ENCODE assay signal across 8 mouse cellular contexts in genomic region chr2:30237881-30238280, GRCm38 (mm10). TPM values are rescaled to one million over a fixed set of nuclear protein-coding genes. Genes with fewer than 3 reads are reported as not detected.
A peak's percentile ranks its signal among the peaks of the same experiment; 100 is the strongest.
DNase-seq lines count a peak whose midpoint lies in the region; ATAC-seq and TF ChIP-seq lines count a peak whose summit lies in the region.

No protein-coding gene starts in this region.

- peaks cover 13% of the 10 kb centered on the region for H3K36me3 ChIP-seq in forebrain, embryonic 16.5 days (ENCODE audit: control insufficient read depth, insufficient read depth)
- H3K36me3 ChIP-seq in hindbrain, postnatal 0 days (ENCODE audit: insufficient read depth, low read length) = peaks cover 14% of the 10 kb centered on the region

- no peaks in the 10 kb centered on the region for H3K27me3 ChIP-seq in forebrain, embryonic 16.5 days (replicated peaks; ENCODE audit: control insufficient read depth, insufficient read depth, low read length)
- no peaks in the 10 kb centered on the region for H3K27me3 ChIP-seq in hindbrain, postnatal 0 days (ENCODE audit: insufficient read depth, low read length)

- peak; percentile 84 for ATAC-seq in forebrain, embryonic 16.5 days
- peak; percentile 89 for ATAC-seq in hindbrain, postnatal 0 days
- ATAC-seq in megakaryocyte, adult 5-6 weeks (ENCODE audit: poor library complexity, severe bottlenecking) = peak; percentile 17

- peak overlapping the region; percentile 91 for H3K9ac ChIP-seq in forebrain, embryonic 16.5 days (replicated peaks; ENCODE audit: low read depth, low read length)
- peak overlapping the region; percentile 95 for H3K9ac ChIP-seq in hindbrain, postnatal 0 days (replicated peaks; ENCODE audit: low read length)

- under 1% methylated on average over 36 of the region's 42 CpGs for WGBS in forebrain, embryonic 16.5 days
- WGBS in hindbrain, postnatal 0 days = under 1% methylated on average over 38 of the region's 42 CpGs

- no peaks in the 10 kb centered on the region for H3K9me3 ChIP-seq in forebrain, embryonic 16.5 days (ENCODE audit: control insufficient read depth, low read length)
- H3K9me3 ChIP-seq in hindbrain, postnatal 0 days (ENCODE audit: low read length) = no peaks in the 10 kb centered on the region

- H3K4me2 ChIP-seq in forebrain, embryonic 16.5 days (ENCODE audit: low read length) = peak overlapping the region; percentile 74
- H3K4me2 ChIP-seq in hindbrain, postnatal 0 days (ENCODE audit: low read depth, low read length) = peak overlapping the region; percentile 76

- peak overlapping the region; percentile 91 for H3K4me3 ChIP-seq in forebrain, embryonic 16.5 days (replicated peaks; ENCODE audit: low read length)
- peak overlapping the region; percentile 91 for H3K4me3 ChIP-seq in hindbrain, postnatal 0 days (ENCODE audit: low read length)

- peak overlapping the region; percentile 89 for H3K27ac ChIP-seq in forebrain, embryonic 16.5 days (ENCODE audit: low read length)
- H3K27ac ChIP-seq in hindbrain, postnatal 0 days = peak overlapping the region; percentile 93

- no peak for TF ChIP-seq CTCF in hindbrain, postnatal 0 days (IDR thresholded peaks at IDR 0.05; ENCODE audit: low read depth)

- DNase-seq in CD8-positive naive resting alpha-beta T cell, adult 2 months (ENCODE audit: low read depth in 2 of 2, low spot score in 2 of 2) = peak; percentile 47 to 51
- peak; percentile 52 for DNase-seq in adipocyte (ENCODE audit: low spot score)
- DNase-seq in hindbrain, postnatal 0 days (ENCODE audit: low spot score) = peak; percentile 73
- DNase-seq in left cerebral cortex, postnatal 14 days (ENCODE audit: low spot score in 2 of 2) = peak; percentile 63 to 66
- peak; percentile 50 to 57 for DNase-seq in spleen, postnatal 14 days (ENCODE audit: low spot score in 2 of 2)
- DNase-seq in cerebellum, adult 18-20 months = no peak

- peaks cover 26% of the 10 kb centered on the region for H3K4me1 ChIP-seq in forebrain, embryonic 16.5 days (replicated peaks; ENCODE audit: control insufficient read depth, insufficient read depth, low read length)
- peaks cover 13% of the 10 kb centered on the region for H3K4me1 ChIP-seq in hindbrain, postnatal 0 days (ENCODE audit: insufficient read depth, low read length)

- intact Hi-C loops in left cerebral cortex, postnatal 14 days (cut with DNase I) = loop anchor here (1.0 to 2.0 kb wide), 4 partner anchors 27 to 67 kb away; partner anchors contain the start of genes Endog, Kyat1 and Spout1

RNA-seq across cellular contexts. Expression of gene Lrrc8a, which starts 0.4 kb away (rescaled TPM):
- 58.9 and 59.7 TPM in 2 replicates for polyA plus RNA-seq in forebrain, embryonic 16.5 days (2015; fragmentation: Nextera tagmentation; extraction: Ambion mirVana)
- 66.2 and 68.4 TPM in 2 replicates for total RNA-seq in hindbrain, postnatal 0 days (2014; rRNA removed)
- 59.7 and 61.9 TPM in 2 replicates for polyA plus RNA-seq in hindbrain, postnatal 0 days (2015; fragmentation: Nextera tagmentation; extraction: Ambion mirVana)
- 10 to 100 TPM; 53.7 to 59.5 TPM for total RNA-seq in left cerebral cortex, postnatal 14 days (2021)
- total RNA-seq in megakaryocyte, adult 5-6 weeks (2015) = 17.9 and 18.4 TPM in 2 replicates
- total RNA-seq in megakaryocyte, adult 5-6 weeks (2017) = 10.5 and 13.0 TPM in 2 replicates

RNA-seq across cellular contexts. Expression of gene Gm28035, which starts 2.5 kb away (rescaled TPM):
- polyA plus RNA-seq in forebrain, embryonic 16.5 days (2015; fragmentation: Nextera tagmentation; extraction: Ambion mirVana) = 0.46 and 0.58 TPM in 2 replicates
- total RNA-seq in hindbrain, postnatal 0 days (2014; rRNA removed) = 6.8 and 15.1 TPM in 2 replicates
- polyA plus RNA-seq in hindbrain, postnatal 0 days (2015; fragmentation: Nextera tagmentation; extraction: Ambion mirVana) = 0.25 and 0.31 TPM in 2 replicates
- total RNA-seq in left cerebral cortex, postnatal 14 days (2021) = 1 to 10 TPM; 7.2 to 9.7 TPM
- 0.04 TPM in 1 of 2 replicates, not detected in the other for total RNA-seq in megakaryocyte, adult 5-6 weeks (2015)
- total RNA-seq in megakaryocyte, adult 5-6 weeks (2017) = not detected in 2 replicates

RNA-seq across cellular contexts. Expression of gene Phyhd1, which starts 28.1 kb away (rescaled TPM):
- 9.4 and 9.5 TPM in 2 replicates for polyA plus RNA-seq in forebrain, embryonic 16.5 days (2015; fragmentation: Nextera tagmentation; extraction: Ambion mirVana)
- 5.6 and 8.9 TPM in 2 replicates for total RNA-seq in hindbrain, postnatal 0 days (2014; rRNA removed)
- polyA plus RNA-seq in hindbrain, postnatal 0 days (2015; fragmentation: Nextera tagmentation; extraction: Ambion mirVana) = 6.2 and 7.4 TPM in 2 replicates
- total RNA-seq in left cerebral cortex, postnatal 14 days (2021) = 10 to 100 TPM; 14.1 to 25.7 TPM
- total RNA-seq in megakaryocyte, adult 5-6 weeks (2015) = 3.3 and 3.8 TPM in 2 replicates
- total RNA-seq in megakaryocyte, adult 5-6 weeks (2017) = 1.3 and 1.8 TPM in 2 replicates

RNA-seq across cellular contexts. Expression of gene Kyat1, which starts 32.2 kb away (rescaled TPM):
- 15.4 and 16.3 TPM in 2 replicates for polyA plus RNA-seq in forebrain, embryonic 16.5 days (2015; fragmentation: Nextera tagmentation; extraction: Ambion mirVana)
- 23.9 and 34.3 TPM in 2 replicates for total RNA-seq in hindbrain, postnatal 0 days (2014; rRNA removed)
- polyA plus RNA-seq in hindbrain, postnatal 0 days (2015; fragmentation: Nextera tagmentation; extraction: Ambion mirVana) = 17.0 and 17.9 TPM in 2 replicates
- total RNA-seq in left cerebral cortex, postnatal 14 days (2021) = 10 to 100 TPM; 15.2 to 15.5 TPM
- total RNA-seq in megakaryocyte, adult 5-6 weeks (2015) = 1.5 and 2.3 TPM in 2 replicates
- total RNA-seq in megakaryocyte, adult 5-6 weeks (2017) = 3.3 and 5.0 TPM in 2 replicates

RNA-seq across cellular contexts. Expression of gene Gm28038, which starts 43.0 kb away (rescaled TPM):
- not detected in 2 replicates for polyA plus RNA-seq in forebrain, embryonic 16.5 days (2015; fragmentation: Nextera tagmentation; extraction: Ambion mirVana)
- total RNA-seq in hindbrain, postnatal 0 days (2014; rRNA removed) = not detected in 2 replicates
- polyA plus RNA-seq in hindbrain, postnatal 0 days (2015; fragmentation: Nextera tagmentation; extraction: Ambion mirVana) = not detected in 2 replicates
- not detected for total RNA-seq in left cerebral cortex, postnatal 14 days (2021)
- total RNA-seq in megakaryocyte, adult 5-6 weeks (2015) = 4.0 TPM in 1 of 2 replicates, not detected in the other
- not detected in 2 replicates for total RNA-seq in megakaryocyte, adult 5-6 weeks (2017)

Comparison
In these comparisons a context has a peak if more than half of its experiments do, and no peak if none do; other contexts are left out.
1. DNase-seq: peak in CD8-positive naive resting alpha-beta T cell, adult 2 months (2 of 2), adipocyte (single experiment), hindbrain, postnatal 0 days (single experiment), left cerebral cortex, postnatal 14 days (2 of 2) and spleen, postnatal 14 days (2 of 2); none in cerebellum, adult 18-20 months (0 of 2).
2. ATAC-seq: peak in every context shown above with its lines; median percentile 89 in hindbrain, postnatal 0 days; 84 in forebrain, embryonic 16.5 days; 17 in megakaryocyte, adult 5-6 weeks.